Mouse (Mus musculus) cerebellum, adult 2 months (tissue): ENCODE measurements at regions not wholly inside any gene's neighbourhood (a gene's known extent, or its start where the extent isn't known, plus 50 kb on each side); places are given as distances from the start of the nearest gene placed in this dataset.

ENCODE experiments used
- DNase-seq, 2 experiments: peaks; one replicate each; pipeline ENCODE4 v3.0.0; 2021
- H3K27ac ChIP-seq: fragments of 200-500 bp; 2 replicates; pipeline ENCODE4 v1.5.1; 2012; ENCODE audit warnings: low read length, control low read depth, inconsistent platforms; ENCODE audit not compliant: insufficient read depth
- H3K27me3 ChIP-seq: fragments of 200-500 bp; 2 replicates; pipeline ENCODE4 v1.6.1; 2012; ENCODE audit warnings: inconsistent platforms, mild to moderate bottlenecking, low read length, moderate library complexity; ENCODE audit not compliant: control insufficient read depth, insufficient read depth
- H3K4me1 ChIP-seq: fragments of 200-500 bp; 2 replicates; pipeline ENCODE4 v1.6.1; 2011; ENCODE audit warnings: low read length; ENCODE audit not compliant: control insufficient read depth, insufficient read depth
- H3K4me3 ChIP-seq: fragments of 200-500 bp; replicated peaks from 2 replicates; pipeline ENCODE3; 2011; ENCODE audit warnings: mild to moderate bottlenecking, low read depth, low read length, control low read depth; ENCODE audit not compliant: insufficient read depth
- CTCF ChIP-seq: fragments of 200-500 bp; IDR thresholded peaks from 2 replicates; pipeline ENCODE4 v1.5.1; 2011; ENCODE audit warnings: low read depth, mild to moderate bottlenecking, control low read depth, low read length, moderate library complexity, borderline replicate concordance; ENCODE audit not compliant: insufficient read depth
- POLR2A ChIP-seq: fragments of 200-500 bp; IDR thresholded peaks from 2 replicates; pipeline ENCODE4 v1.6.1; 2011; ENCODE audit warnings: low read length, control low read depth, borderline replicate concordance; ENCODE audit not compliant: insufficient read depth
- WGBS: fragments of 180-500 bp; shearing (Covaris S2); methylation state at CpG from one replicate; pipeline ENCODE4 v1.1.7; 2018; 5-methylcytosine and 5-hydroxymethylcytosine counted together

DNA sequence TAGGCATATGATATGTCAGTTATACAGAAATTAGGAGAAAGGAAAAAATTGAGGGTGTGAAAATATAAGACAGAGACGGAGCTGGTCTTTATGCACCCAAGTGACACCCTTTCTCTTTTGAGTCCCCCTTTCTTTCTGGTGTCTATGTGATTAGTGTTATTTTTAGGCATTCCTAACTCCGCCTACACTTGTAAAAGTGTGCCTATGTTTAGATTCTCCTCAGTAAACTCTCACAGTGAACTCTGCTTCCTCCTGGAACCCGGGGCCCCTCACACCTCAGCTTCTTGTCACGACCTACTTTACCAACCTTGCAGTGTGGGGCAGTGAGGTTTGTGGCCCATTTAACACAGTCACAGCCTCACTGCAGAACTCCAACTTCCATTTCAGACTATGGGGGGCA, 88.0 kb downstream of the Hs3st3b1 start:
- Histone ChIP-seq H3K4me3 (no peak overlapping the region), H3K4me1 (no peaks in the 10 kb centered on the region), H3K27ac (no peak overlapping the region), H3K27me3 (no peaks in the 10 kb centered on the region)
- 88% methylated on average over 4 of the region's 4 CpGs for WGBS
- no peak for DNase-seq
- no peak for TF ChIP-seq CTCF
- no peak for TF ChIP-seq POLR2A

- no peaks in the 10 kb centered on the region for H3K4me1 ChIP-seq
- TF ChIP-seq POLR2A = no peak
- no peak for TF ChIP-seq CTCF
- WGBS = 19% methylated on average over 7 of the region's 7 CpGs
- H3K4me3 ChIP-seq = no peak overlapping the region
- H3K27me3 ChIP-seq = no peaks in the 10 kb centered on the region
- H3K27ac ChIP-seq = no peak overlapping the region
- no peak for DNase-seq
Observed at GRCm38 (mm10) chr11:63834631-63835030, 87.5 kb downstream of the Hs3st3b1 start.
